Mouse (Mus musculus): ENCODE results near the gene Tubg2.
A peak's percentile ranks its signal among the peaks of the same experiment; 100 is the strongest.

- TF ChIP-seq POLR2A (IDR thresholded peaks at IDR 0.05; ENCODE audit: low read depth, low read length): peak; percentile 87
- peak; percentile 91 for TF ChIP-seq CHD2 (IDR thresholded peaks at IDR 0.05; ENCODE audit: low read length)
- TF ChIP-seq CHD1 (IDR thresholded peaks at IDR 0.05; ENCODE audit: low read depth, low read length): no peak
- peak in 1 of 2 experiments; percentile 20; a peak in 2 of 4 replicates for TF ChIP-seq CTCF (conservative IDR thresholded peaks at IDR 0.05 in 1 of 2, IDR thresholded peaks at IDR 0.05 in 1 of 2; ENCODE audit: low read depth in 2 of 2, low read length in 2 of 2)
- TF ChIP-seq MAZ (IDR thresholded peaks at IDR 0.05; ENCODE audit: low read depth, low read length): 0 out of 2 replicates have a peak, but pooled peaks have one; percentile 44
Measured at GRCm38 (mm10) chr11:101155728-101156371, at the start of gene Tubg2.

Data from CH12.LX (cell line).